Mouse (Mus musculus): ENCODE results near the gene Gm17584. TPM values are rescaled to one million over a fixed set of nuclear protein-coding genes. Genes with fewer than 3 reads are reported as not detected.
"Not testable (repeated sequence)": the region's sequence is repeated elsewhere in the genome, so short reads cannot be mapped to it uniquely, and the experiment has no call there.

Gene Gm17584
- not detected in 2 replicates for polyA plus RNA-seq (2015; fragmentation: Nextera tagmentation; extraction: Ambion mirVana)

- not testable (repeated sequence) for H3K27me3 ChIP-seq (replicated peaks; ENCODE audit: insufficient read depth, low read length); H3K4me2 ChIP-seq (replicated peaks; ENCODE audit: low read depth, low read length); H3K4me1 ChIP-seq (ENCODE audit: insufficient read depth, low read depth, low read length); DNase-seq (ENCODE audit: low spot score); H3K27ac ChIP-seq (ENCODE audit: low read length); H3K9me3 ChIP-seq (ENCODE audit: low read length); H3K36me3 ChIP-seq (ENCODE audit: insufficient read depth, low read length); H3K9ac ChIP-seq (replicated peaks; ENCODE audit: low read depth); ATAC-seq; H3K4me3 ChIP-seq (ENCODE audit: low read depth, low read length)
- WGBS, result no CpG with 5 or more reads among the region's 4 CpGs
These were observed at the start of gene Gm17584 for GRCm38 (mm10) chrX:124500263-124500662. Gm17584 (plus strand) TSS chrX:124500563.

Other genes starting within 250 kb of the Gm17584 start
- gene Gm17469, start 129.3 kb downstream of the Gm17584 start, polyA plus RNA-seq (2015; fragmentation: Nextera tagmentation; extraction: Ambion mirVana), result not detected in 2 replicates